Mouse (Mus musculus) spleen, adult 2 months (tissue): ENCODE results near the gene Aifm2.

Experiments used
- CTCF ChIP-seq: fragments of 200-500 bp; IDR thresholded peaks from 2 replicates; pipeline ENCODE4 v1.5.1; 2011; ENCODE audit warnings: mild to moderate bottlenecking, inconsistent platforms; ENCODE audit not compliant: insufficient read depth, insufficient read length, insufficient replicate concordance; ENCODE audit errors: extremely low read depth
- POLR2A ChIP-seq: fragments of 200-500 bp; IDR thresholded peaks from 2 replicates; pipeline ENCODE4 v1.6.1; 2011; ENCODE audit warnings: low read depth, low read length, inconsistent platforms

DNA sequence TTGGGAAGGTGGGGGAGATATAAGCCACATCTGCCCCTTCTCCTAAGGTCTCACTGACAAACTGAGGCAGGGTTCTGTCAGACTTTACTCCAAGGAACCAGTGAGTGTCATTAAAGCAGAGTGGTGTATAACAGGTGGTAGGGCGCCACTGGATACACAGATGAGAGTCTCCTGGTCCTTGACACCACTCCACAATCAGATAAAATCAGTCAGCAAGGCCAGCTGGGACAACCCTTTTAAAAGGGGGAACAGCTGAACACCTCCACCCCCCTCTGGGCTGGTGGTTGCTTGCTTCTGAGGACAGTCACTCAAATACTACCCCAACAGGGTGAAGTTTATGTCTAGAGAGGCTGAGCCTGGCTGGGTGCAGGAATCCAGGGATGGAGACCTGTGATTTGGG is 22.5 kb downstream of the Aifm2 start:
- TF ChIP-seq CTCF (no peak), POLR2A (no peak)
